Mouse (Mus musculus) liver, adult 2 months (tissue): ENCODE results near the gene Wasf1.

Experiments
- CTCF ChIP-seq: fragments of 200-500 bp; IDR thresholded peaks from 2 replicates; pipeline ENCODE4 v1.5.1; 2011; ENCODE audit warnings: low read depth, low read length, control low read depth
- POLR2A ChIP-seq: fragments of 200-500 bp; IDR thresholded peaks from 2 replicates; pipeline ENCODE4 v1.6.1; 2011; ENCODE audit warnings: low read length, control low read depth; ENCODE audit not compliant: insufficient read depth; ENCODE audit errors: extremely low read depth

DNA sequence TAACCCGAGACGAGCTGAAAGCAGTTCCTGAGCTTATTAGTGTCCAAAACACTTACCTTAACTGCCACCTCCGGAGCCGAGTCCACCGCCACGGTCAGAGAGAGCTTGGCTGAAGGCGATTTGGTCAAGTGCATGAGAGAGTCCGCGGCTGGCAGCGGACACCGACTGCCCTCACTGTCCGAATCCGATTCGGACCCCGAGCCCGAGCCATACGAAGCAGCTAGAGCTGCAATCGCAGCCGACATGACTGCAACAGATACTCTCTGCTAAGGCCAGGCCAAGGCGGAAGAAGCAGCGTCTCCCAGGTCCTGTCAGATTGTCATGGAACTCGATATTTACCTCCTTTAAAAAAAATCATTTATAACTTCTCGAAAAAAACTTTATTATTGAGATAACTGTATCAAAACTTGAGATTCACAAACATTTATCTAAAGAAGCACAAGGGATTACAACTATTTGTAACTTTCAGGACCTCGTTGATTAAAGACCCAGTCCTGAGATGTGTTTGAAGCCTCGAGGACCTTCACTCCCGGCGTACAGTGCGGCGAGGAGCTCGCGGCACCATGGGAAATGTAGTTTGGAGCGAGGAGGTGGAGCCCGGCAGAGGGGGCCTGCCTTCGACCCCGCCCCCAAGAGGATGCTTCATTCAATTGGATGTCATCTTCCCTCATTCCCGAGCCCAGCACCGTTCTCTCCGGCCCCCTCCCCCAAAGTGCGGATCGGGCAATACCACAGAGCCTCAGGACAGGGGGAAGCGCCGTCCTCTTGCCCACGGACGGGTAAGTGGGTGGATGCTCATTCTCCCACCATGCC lies at the start of gene Wasf1, which contains the start of gene Cdc40:
- no peak for TF ChIP-seq CTCF
- TF ChIP-seq POLR2A = peak; percentile 73
